In the genomic region with DNA sequence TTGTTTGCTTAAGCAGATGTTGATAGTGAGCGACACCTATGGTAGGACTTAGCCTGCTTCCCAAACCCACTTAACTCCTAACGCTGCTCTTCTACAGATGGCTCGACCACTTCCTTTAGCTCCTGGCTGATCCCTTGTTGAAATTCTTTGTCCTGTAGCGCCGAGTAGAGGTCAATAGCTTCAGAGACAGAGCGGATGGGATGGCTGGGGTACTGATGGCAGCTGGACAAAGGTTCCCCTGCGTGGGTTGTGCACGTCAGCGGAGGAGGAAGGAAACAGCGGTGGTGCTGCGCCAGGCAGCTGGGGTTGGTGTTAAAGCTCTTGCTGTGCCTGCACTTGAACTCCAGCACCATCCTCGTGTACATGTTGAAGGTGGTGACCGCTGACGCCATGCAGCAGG, we compare ENCODE assay signal across 13 mouse cellular contexts. TPM values are rescaled to one million over a fixed set of nuclear protein-coding genes. Genes with fewer than 3 reads are reported as not detected.
DNase-seq lines count a peak whose midpoint lies in the region; ATAC-seq lines count a peak whose summit lies in the region.
"Had no signal": no experiment of that assay in that cellular context is flagged by ENCODE, and none has a peak within 500 bp of the region (broad histone marks: within the 10 kb centered on the region; RNA-seq: fewer than 3 reads in every experiment).

No protein-coding gene starts in this region.

- H3K9me3 ChIP-seq in hindbrain, embryonic 16.5 days (ENCODE audit: control insufficient read depth, low read length): no peaks in the 10 kb centered on the region
- H3K9me3 ChIP-seq: embryonic facial prominence, embryonic 15.5 days; limb, embryonic 10.5 days had no signal

- no peak overlapping the region for H3K27ac ChIP-seq in hindbrain, embryonic 16.5 days (ENCODE audit: low read depth, low read length)
- H3K27ac ChIP-seq: embryonic facial prominence, embryonic 15.5 days; limb, embryonic 10.5 days had no signal

- no peak for ATAC-seq in hindbrain, embryonic 16.5 days

- WGBS in hindbrain, embryonic 16.5 days: 79% methylated on average over 14 of the region's 14 CpGs

- H3K36me3 ChIP-seq in hindbrain, embryonic 16.5 days (ENCODE audit: control insufficient read depth, insufficient read depth, low read length): peaks cover 9% of the 10 kb centered on the region

- H3K9ac ChIP-seq in hindbrain, embryonic 16.5 days (ENCODE audit: low read depth, low read length): no peak overlapping the region
- H3K9ac ChIP-seq: embryonic facial prominence, embryonic 15.5 days had no signal

- H3K4me3 ChIP-seq in hindbrain, embryonic 16.5 days (ENCODE audit: low read length): no peak overlapping the region
- H3K4me3 ChIP-seq: embryonic facial prominence, embryonic 15.5 days; limb, embryonic 10.5 days had no signal

- no peaks in the 10 kb centered on the region for H3K4me1 ChIP-seq in hindbrain, embryonic 16.5 days (ENCODE audit: control insufficient read depth, insufficient read depth, low read depth, low read length)
- H3K4me1 ChIP-seq: embryonic facial prominence, embryonic 15.5 days had no signal

- intact Hi-C loops in left cerebral cortex, postnatal 36 days (cut with DNase I): no loop called here

- no peaks in the 10 kb centered on the region for H3K27me3 ChIP-seq in hindbrain, embryonic 16.5 days (replicated peaks; ENCODE audit: control insufficient read depth, insufficient read depth, low read length)
- H3K27me3 ChIP-seq: embryonic facial prominence, embryonic 15.5 days had no signal

- peak; percentile 23 to 27 for DNase-seq in lung, adult 18-20 months
- no peak for DNase-seq in lung, postnatal 14 days
- peak; percentile 51 for DNase-seq in heart, postnatal 4 days
- DNase-seq in lung, postnatal 4 days: peak; percentile 54 to 55
- peak; percentile 53 to 58 for DNase-seq in thymus, postnatal 36 days
- no peak for DNase-seq in left cerebral cortex, postnatal 36 days (ENCODE audit: low spot score in 2 of 2)
- DNase-seq in layer of hippocampus, postnatal 36 days: no peak
- DNase-seq: adrenal gland, postnatal 36 days; cerebellum, adult 2 months had no signal

- no peak overlapping the region for H3K4me2 ChIP-seq in hindbrain, embryonic 16.5 days (ENCODE audit: low read length)
- H3K4me2 ChIP-seq: embryonic facial prominence, embryonic 15.5 days had no signal

RNA-seq across cellular contexts. Expression of gene Gsg1, which starts 16.8 kb away (rescaled TPM):
- under 1 TPM; 0.81 to 0.88 TPM for total RNA-seq in heart, postnatal 4 days (2021)
- not detected for total RNA-seq in left cerebral cortex, postnatal 36 days (2021)
- 0.13 and 0.17 TPM in 2 replicates for polyA plus RNA-seq in hindbrain, embryonic 16.5 days (2015; fragmentation: Nextera tagmentation; extraction: Ambion mirVana)
- under 1 TPM in 1 of 2 experiments, not detected in 1; 0.42 TPM for total RNA-seq in layer of hippocampus, postnatal 36 days (2021)
- total RNA-seq: adrenal gland, postnatal 36 days; gastrocnemius, adult 8-10 months had no signal

RNA-seq across cellular contexts. Expression of gene Hebp1, which starts 39.5 kb away (rescaled TPM):
- total RNA-seq in heart, postnatal 4 days (2021): 10 to 100 TPM; 45.0 to 59.6 TPM
- 10 to 100 TPM; 42.9 to 55.6 TPM for total RNA-seq in left cerebral cortex, postnatal 36 days (2021)
- polyA plus RNA-seq in hindbrain, embryonic 16.5 days (2015; fragmentation: Nextera tagmentation; extraction: Ambion mirVana): 5.9 and 9.4 TPM in 2 replicates
- 10 to 100 TPM; 74.3 to 79.5 TPM for total RNA-seq in layer of hippocampus, postnatal 36 days (2021)

RNA-seq across cellular contexts. Expression of gene Fam234b, which starts 39.5 kb away (rescaled TPM):
- total RNA-seq in heart, postnatal 4 days (2021): 1 to 10 TPM; 7.2 to 8.0 TPM
- 100 to 1,000 TPM; 159 to 171 TPM for total RNA-seq in left cerebral cortex, postnatal 36 days (2021)
- polyA plus RNA-seq in hindbrain, embryonic 16.5 days (2015; fragmentation: Nextera tagmentation; extraction: Ambion mirVana): 110 and 120 TPM in 2 replicates
- total RNA-seq in layer of hippocampus, postnatal 36 days (2021): 100 to 1,000 TPM; 157 to 166 TPM

Comparison
In these comparisons a context has a peak if more than half of its experiments do, and no peak if none do; other contexts are left out.
1. DNase-seq: peak in lung, adult 18-20 months (2 of 2), heart, postnatal 4 days (single experiment), lung, postnatal 4 days (2 of 2) and thymus, postnatal 36 days (2 of 2); none in lung, postnatal 14 days (single experiment), left cerebral cortex, postnatal 36 days (0 of 2) and layer of hippocampus, postnatal 36 days (0 of 2).
2. RNA of gene Fam234b, which starts 39.5 kb away (total RNA-seq): 159 to 171 TPM in left cerebral cortex, postnatal 36 days and 157 to 166 TPM in layer of hippocampus, postnatal 36 days; 7.2 to 8.0 TPM in heart, postnatal 4 days; every median in the first group is over 10 times any median in the second.